Mouse (Mus musculus) liver, postnatal 0 days (tissue): ENCODE data around the gene Dgki. TPM values are rescaled to one million over a fixed set of nuclear protein-coding genes. Genes with fewer than 3 reads are reported as not detected.

Experiments
- ATAC-seq: fragments of 200-750 bp; cut with Nextera tagmentation; 2 replicates; pipeline ENCODE4 v1.8.0; 2017; ENCODE audit warnings: mild to moderate bottlenecking, moderate library complexity
- DNase-seq: peaks from one replicate; pipeline ENCODE4 v3.0.0-alpha.2; 2016
- H3K27ac ChIP-seq: fragments of 300-500 bp; sonication (generic); 2 replicates; pipeline ENCODE4 v1.5.1; 2014; ENCODE audit warnings: antibody characterized with exemption, moderate library complexity, mild to moderate bottlenecking, low read depth
- H3K27me3 ChIP-seq: fragments of 300-500 bp; sonication (generic); 2 replicates; pipeline ENCODE4 v1.6.1; 2014; ENCODE audit warnings: low read length, control low read depth, mixed read lengths; ENCODE audit not compliant: insufficient read depth
- H3K36me3 ChIP-seq: fragments of 300-500 bp; sonication (generic); replicated peaks from 2 replicates; pipeline ENCODE4 v1.6.1; 2014; ENCODE audit warnings: mild to moderate bottlenecking, control low read depth, low read length, moderate library complexity, mixed read lengths; ENCODE audit not compliant: insufficient read depth
- H3K4me1 ChIP-seq: fragments of 300-500 bp; sonication (generic); 2 replicates; pipeline ENCODE4 v1.6.1; 2014; ENCODE audit warnings: antibody characterized with exemption, mild to moderate bottlenecking, control low read depth; ENCODE audit not compliant: insufficient read depth
- H3K4me2 ChIP-seq: fragments of 300-500 bp; sonication (generic); 2 replicates; pipeline ENCODE4 v1.6.1; 2014; ENCODE audit warnings: low read depth, mild to moderate bottlenecking, low read length, moderate library complexity, mixed read lengths
- H3K4me3 ChIP-seq: fragments of 300-500 bp; sonication (generic); 2 replicates; pipeline ENCODE4 v1.5.1; 2014; ENCODE audit warnings: low read depth, low read length
- H3K9ac ChIP-seq: fragments of 300-500 bp; sonication (generic); replicated peaks from 2 replicates; pipeline ENCODE4 v1.6.1; 2014; ENCODE audit warnings: mild to moderate bottlenecking, moderate library complexity
- H3K9me3 ChIP-seq: fragments of 300-500 bp; sonication (generic); 2 replicates; pipeline ENCODE4 v1.6.1; 2016; ENCODE audit warnings: mild to moderate bottlenecking, control low read depth, low read length, mixed read lengths
- CTCF ChIP-seq: sonication (generic); IDR thresholded peaks from 2 replicates; pipeline ENCODE4 v1.5.1; 2016; ENCODE audit warnings: antibody characterized with exemption, low read depth
- EP300 ChIP-seq: IDR thresholded peaks from 2 replicates; pipeline ENCODE4 v1.6.1; 2016; ENCODE audit warnings: antibody characterized with exemption, low read depth, mild to moderate bottlenecking
- WGBS: fragments of 180-500 bp; shearing (Covaris S2); extraction: QIAGEN DNeasy Blood & Tissue Kit; methylation state at CpG from one replicate; pipeline ENCODE4 v1.1.7; 2014; ENCODE audit not compliant: insufficient replicate concordance; 5-methylcytosine and 5-hydroxymethylcytosine counted together
- polyA plus RNA-seq: library from polyadenylated mRNA; unstranded; fragments of >200 nt; fragmentation: Nextera tagmentation; extraction: Ambion mirVana; gene quantifications from 2 replicates; pipeline ENCODE4 v1.2.1, GENCODE M21; 2015

Gene Dgki
- polyA plus RNA-seq, 1 experiment from 2014 or later, result 0.56 TPM

- Histone ChIP-seq H3K36me3 (no peaks in the 10 kb centered on the region), H3K9ac (no peak overlapping the region), H3K4me3 (peak overlapping the region; percentile 7; the same call in 1 of the 2 replicates), H3K4me2 (peak overlapping the region; percentile 31; the same call in 1 of the 2 replicates), H3K9me3 (no peaks in the 10 kb centered on the region), H3K27ac (no peak overlapping the region), H3K4me1 (peaks cover 4% of the 10 kb centered on the region), H3K27me3 (no peaks in the 10 kb centered on the region)
- TF ChIP-seq CTCF (no peak), EP300 (no peak)
- no peak for DNase-seq
- peak; percentile 38; the same call in 1 of the 2 replicates for ATAC-seq
Measured at GRCm38 (mm10) chr6:36819784-36820050, 480.3 kb downstream of the Dgki start.

- WGBS, result 43% methylated on average over 8 of the region's 8 CpGs
- Histone ChIP-seq H3K27ac (no peak overlapping the region), H3K4me3 (peak overlapping the region; percentile 7; the same call in 1 of the 2 replicates), H3K4me2 (peak overlapping the region; percentile 31), H3K4me1 (peaks cover 4% of the 10 kb centered on the region), H3K9ac (no peak overlapping the region), H3K9me3 (no peaks in the 10 kb centered on the region), H3K36me3 (no peaks in the 10 kb centered on the region), H3K27me3 (no peaks in the 10 kb centered on the region)
- peak; percentile 53; the same call in 1 of the 2 replicates for ATAC-seq
- TF ChIP-seq EP300 (no peak), CTCF (no peak)
- peak; percentile 27 for DNase-seq
Measured at GRCm38 (mm10) chr6:36819019-36819783, 480.8 kb downstream of the Dgki start.

- ATAC-seq, result no peak
- Histone ChIP-seq H3K4me2 (no peak overlapping the region), H3K27ac (no peak overlapping the region), H3K9me3 (no peaks in the 10 kb centered on the region), H3K4me3 (no peak overlapping the region), H3K4me1 (peaks cover 4% of the 10 kb centered on the region), H3K27me3 (no peaks in the 10 kb centered on the region), H3K36me3 (no peaks in the 10 kb centered on the region), H3K9ac (no peak overlapping the region)
- 57% methylated on average over 4 of the region's 4 CpGs for WGBS
- TF ChIP-seq EP300, result no peak
- no peak for DNase-seq
Measured at GRCm38 (mm10) chr6:36818281-36819018, 481.5 kb downstream of the Dgki start.

- Histone ChIP-seq H3K9me3 (no peaks in the 10 kb centered on the region), H3K27ac (no peak overlapping the region), H3K4me2 (no peak overlapping the region), H3K4me1 (peaks cover 4% of the 10 kb centered on the region), H3K9ac (no peak overlapping the region), H3K36me3 (no peaks in the 10 kb centered on the region), H3K27me3 (no peaks in the 10 kb centered on the region), H3K4me3 (no peak overlapping the region)
- WGBS, result 76% methylated on average over 3 of the region's 3 CpGs
- TF ChIP-seq EP300, result no peak
- no peak for TF ChIP-seq CTCF
- ATAC-seq (no peak), DNase-seq (no peak)
Measured at GRCm38 (mm10) chr6:36816666-36817065, 483.3 kb downstream of the Dgki start.

- Histone ChIP-seq H3K27ac (no peak overlapping the region), H3K4me1 (peaks cover 4% of the 10 kb centered on the region), H3K36me3 (no peaks in the 10 kb centered on the region), H3K9ac (no peak overlapping the region), H3K4me3 (no peak overlapping the region), H3K4me2 (no peak overlapping the region), H3K9me3 (no peaks in the 10 kb centered on the region), H3K27me3 (no peaks in the 10 kb centered on the region)
- 60% methylated on average over 2 of the region's 2 CpGs for WGBS
- TF ChIP-seq EP300, result no peak
- no peak for TF ChIP-seq CTCF
- no peak for DNase-seq
- no peak for ATAC-seq
Measured at GRCm38 (mm10) chr6:36815992-36816391, 484.0 kb downstream of the Dgki start.

GRCm38 (mm10) chr6:36812666-36813515 is 487.1 kb downstream of the Dgki start:
- H3K27me3 ChIP-seq, result 0 out of 2 replicates have a peak, but pooled peaks cover 7% of the 10 kb centered on the region
- H3K4me2 ChIP-seq, result no peak overlapping the region
- H3K27ac ChIP-seq, result no peak overlapping the region
- H3K4me1 ChIP-seq, result no peaks in the 10 kb centered on the region
- no peak for ATAC-seq
- TF ChIP-seq CTCF, result no peak
- TF ChIP-seq EP300, result no peak
- WGBS, result 54% methylated on average over 7 of the region's 7 CpGs
- H3K36me3 ChIP-seq, result no peaks in the 10 kb centered on the region
- DNase-seq, result no peak
- H3K9me3 ChIP-seq, result no peaks in the 10 kb centered on the region
- no peak overlapping the region for H3K4me3 ChIP-seq
- H3K9ac ChIP-seq, result no peak overlapping the region
